Mouse (Mus musculus): Measurements from ENCODE around the gene Filip1. TPM values are rescaled to one million over a fixed set of nuclear protein-coding genes. Genes with fewer than 3 reads are reported as not detected.

Gene Filip1
- total and polyA plus RNA-seq, 3 experiments = 0.71 to 1.5 (median 1.3) TPM

GRCm38 (mm10) chr9:79842615-79843014 lies 170.0 kb downstream of the Filip1 start:
- Histone ChIP-seq H3K27ac (ENCODE audit: insufficient read depth, low read depth) (no peak overlapping the region), H3K9me3 (replicated peaks; ENCODE audit: low read length) (no peaks in the 10 kb centered on the region), H3K4me3 (replicated peaks in 1 of 3; ENCODE audit: low read depth in 2 of 3, low read length in 2 of 3, poor library complexity in 1 of 3) (no peak overlapping the region), H3K9ac (ENCODE audit: insufficient read depth, low read depth) (no peak overlapping the region), H3K4me1 (ENCODE audit: control insufficient read depth in 1 of 2, insufficient read depth in 2 of 2) (no peaks in the 10 kb centered on the region), H3K27me3 (replicated peaks) (no peaks in the 10 kb centered on the region), H3K79me2 (replicated peaks; ENCODE audit: control insufficient read depth, extremely low read depth, insufficient read depth, poor library complexity, severe bottlenecking) (no peaks in the 10 kb centered on the region), H3K36me3 (replicated peaks in 1 of 2; ENCODE audit: control insufficient read depth in 1 of 2, insufficient read depth in 1 of 2, low read length in 1 of 2) (no peaks in the 10 kb centered on the region), H3K4me2 (ENCODE audit: insufficient read depth, low read depth, poor library complexity, severe bottlenecking) (no peak overlapping the region)
- in situ Hi-C loops (cut with MboI; ENCODE audit: low pct_ligation_motif_present, low pct_unique_long_range_greater_than_20kb, low sequenced_read_pairs) (no loop called here), dilution Hi-C loops (cut with MboI; ENCODE audit: extremely low pct_ligation_motif_present, extremely low pct_unique_long_range_greater_than_20kb, low sequenced_read_pairs) (no loop called here)
- DNase-seq (ENCODE audit: extremely low read depth) = no peak
- TF ChIP-seq JUN (IDR thresholded peaks at IDR 0.05; ENCODE audit: insufficient read depth, low read depth, low read length) (no peak), RCOR1 (conservative IDR thresholded peaks at IDR 0.05; ENCODE audit: low read depth, low read length) (no peak), PAX5 (IDR thresholded peaks at IDR 0.05; ENCODE audit: low read length) (no peak), UBTF (IDR thresholded peaks at IDR 0.05; ENCODE audit: low read depth, low read length) (no peak), USF2 (conservative IDR thresholded peaks at IDR 0.05; ENCODE audit: low read depth, low read length) (no peak), HCFC1 (IDR thresholded peaks at IDR 0.05; ENCODE audit: low read depth, low read length) (no peak), NELFE (IDR thresholded peaks at IDR 0.05; ENCODE audit: low read depth, low read length) (no peak), USF1 (IDR thresholded peaks at IDR 0.05; ENCODE audit: low read depth, low read length) (no peak), TCF12 (IDR thresholded peaks at IDR 0.05; ENCODE audit: low read depth, low read length) (no peak), POLR2A (IDR thresholded peaks at IDR 0.05; ENCODE audit: low read depth, low read length) (no peak), SIN3A (IDR thresholded peaks at IDR 0.05; ENCODE audit: low read length) (no peak), NRF1 (IDR thresholded peaks at IDR 0.05; ENCODE audit: low read depth, low read length) (no peak)

- Histone ChIP-seq H3K36me3 (replicated peaks in 1 of 2; ENCODE audit: control insufficient read depth in 1 of 2, insufficient read depth in 1 of 2, low read length in 1 of 2) (no peaks in the 10 kb centered on the region), H3K9ac (ENCODE audit: insufficient read depth, low read depth) (no peak overlapping the region), H3K4me2 (ENCODE audit: insufficient read depth, low read depth, poor library complexity, severe bottlenecking) (no peak overlapping the region), H3K79me2 (replicated peaks; ENCODE audit: control insufficient read depth, extremely low read depth, insufficient read depth, poor library complexity, severe bottlenecking) (no peaks in the 10 kb centered on the region), H3K4me3 (replicated peaks in 1 of 3; ENCODE audit: low read depth in 2 of 3, low read length in 2 of 3, poor library complexity in 1 of 3) (no peak overlapping the region), H3K27ac (ENCODE audit: insufficient read depth, low read depth) (no peak overlapping the region), H3K9me3 (replicated peaks; ENCODE audit: low read length) (no peaks in the 10 kb centered on the region), H3K4me1 (ENCODE audit: control insufficient read depth in 1 of 2, insufficient read depth in 2 of 2) (no peaks in the 10 kb centered on the region), H3K27me3 (replicated peaks) (no peaks in the 10 kb centered on the region)
- no peak for DNase-seq (ENCODE audit: extremely low read depth)
- in situ Hi-C loops (cut with MboI; ENCODE audit: low pct_ligation_motif_present, low pct_unique_long_range_greater_than_20kb, low sequenced_read_pairs) (no loop called here), dilution Hi-C loops (cut with MboI; ENCODE audit: extremely low pct_ligation_motif_present, extremely low pct_unique_long_range_greater_than_20kb, low sequenced_read_pairs) (no loop called here)
- no peak for TF ChIP-seq JUND (conservative IDR thresholded peaks at IDR 0.05; ENCODE audit: low read depth, low read length)
- TF ChIP-seq E2F4 (IDR thresholded peaks at IDR 0.05; ENCODE audit: insufficient replicate concordance, low read depth, low read length) = no peak
- no peak for TF ChIP-seq ZKSCAN1 (IDR thresholded peaks at IDR 0.05; ENCODE audit: borderline replicate concordance, low read depth, low read length)
- no peak for TF ChIP-seq POLR2A (IDR thresholded peaks at IDR 0.05; ENCODE audit: low read depth, low read length)
- no peak for TF ChIP-seq KAT2A (IDR thresholded peaks at IDR 0.05; ENCODE audit: insufficient replicate concordance, low read length)
- TF ChIP-seq TBP (conservative IDR thresholded peaks at IDR 0.05; ENCODE audit: low read depth, low read length) = no peak
- no peak for TF ChIP-seq ZC3H11A (IDR thresholded peaks at IDR 0.05; ENCODE audit: low read depth, low read length)
- no peak for TF ChIP-seq NRF1 (IDR thresholded peaks at IDR 0.05; ENCODE audit: low read depth, low read length)
- no peak for TF ChIP-seq JUN (IDR thresholded peaks at IDR 0.05; ENCODE audit: insufficient read depth, low read depth, low read length)
- TF ChIP-seq RAD21 (IDR thresholded peaks at IDR 0.05; ENCODE audit: low read depth, low read length) = no peak
- TF ChIP-seq GABPA (IDR thresholded peaks at IDR 0.05; ENCODE audit: insufficient replicate concordance, low read depth, low read length) = no peak
- TF ChIP-seq NELFE (IDR thresholded peaks at IDR 0.05; ENCODE audit: low read depth, low read length) = no peak
These were observed 170.6 kb downstream of the Filip1 start for GRCm38 (mm10) chr9:79842028-79842427.

All from CH12.LX (cell line).